Mouse (Mus musculus) kidney, postnatal 0 days (tissue): ENCODE data around the gene Gm17555. TPM values are rescaled to one million over a fixed set of nuclear protein-coding genes. Genes with fewer than 3 reads are reported as not detected.

Source experiments
- ATAC-seq: fragments of 200-750 bp; cut with Nextera tagmentation; replicated peaks from 2 replicates; pipeline ENCODE4 v1.8.0; 2017; ENCODE audit warnings: low read depth, moderate number of reproducible peaks, moderate TSS enrichment, moderate library complexity; ENCODE audit not compliant: low FRiP score
- DNase-seq: peaks from one replicate; pipeline ENCODE4 v3.0.0-alpha.2; 2016; ENCODE audit warnings: low spot score
- H3K27ac ChIP-seq: fragments of 300-500 bp; sonication (generic); 2 replicates; pipeline ENCODE4 v1.5.1; 2014; ENCODE audit warnings: mild to moderate bottlenecking
- H3K27me3 ChIP-seq: fragments of 300-500 bp; sonication (generic); 2 replicates; pipeline ENCODE4 v1.6.1; 2014; ENCODE audit warnings: low read length, mixed read lengths; ENCODE audit not compliant: insufficient read depth
- H3K36me3 ChIP-seq: fragments of 300-500 bp; sonication (generic); 2 replicates; pipeline ENCODE4 v1.6.1; 2014; ENCODE audit warnings: low read length, mixed read lengths; ENCODE audit not compliant: insufficient read depth
- H3K4me1 ChIP-seq: fragments of 300-500 bp; sonication (generic); replicated peaks from 2 replicates; pipeline ENCODE4 v1.6.1; 2014; ENCODE audit warnings: antibody characterized with exemption, low read length, mixed read lengths; ENCODE audit not compliant: insufficient read depth
- H3K4me2 ChIP-seq: fragments of 300-500 bp; sonication (generic); 2 replicates; pipeline ENCODE4 v1.6.1; 2014; ENCODE audit warnings: mild to moderate bottlenecking, low read length, moderate library complexity, mixed read lengths
- H3K4me3 ChIP-seq: fragments of 300-500 bp; sonication (generic); replicated peaks from 2 replicates; pipeline ENCODE4 v1.5.1; 2014; ENCODE audit warnings: low read depth, low read length
- H3K9ac ChIP-seq: fragments of 300-500 bp; sonication (generic); 2 replicates; pipeline ENCODE4 v1.6.1; 2014; ENCODE audit warnings: low read depth, low read length
- H3K9me3 ChIP-seq: fragments of 300-500 bp; sonication (generic); replicated peaks from 2 replicates; pipeline ENCODE4 v1.6.1; 2016; ENCODE audit warnings: low read length, inconsistent platforms, mixed read lengths
- CTCF ChIP-seq: IDR thresholded peaks from 2 replicates; pipeline ENCODE4 v1.5.1; 2016; ENCODE audit warnings: antibody characterized with exemption, low read depth, mild to moderate bottlenecking, moderate library complexity
- WGBS: fragments of 180-500 bp; shearing (Covaris S2); extraction: QIAGEN DNeasy Blood & Tissue Kit; methylation state at CpG from one replicate; pipeline ENCODE4 v1.1.7; 2014; 5-methylcytosine and 5-hydroxymethylcytosine counted together
- polyA plus RNA-seq: library from polyadenylated mRNA; unstranded; fragments of >200 nt; fragmentation: Nextera tagmentation; extraction: Ambion mirVana; gene quantifications from 2 replicates; pipeline ENCODE4 v1.2.1, GENCODE M21; 2015

Gm17555 gene
- polyA plus RNA-seq, 1 experiment from 2014 or later = not detected

DNA sequence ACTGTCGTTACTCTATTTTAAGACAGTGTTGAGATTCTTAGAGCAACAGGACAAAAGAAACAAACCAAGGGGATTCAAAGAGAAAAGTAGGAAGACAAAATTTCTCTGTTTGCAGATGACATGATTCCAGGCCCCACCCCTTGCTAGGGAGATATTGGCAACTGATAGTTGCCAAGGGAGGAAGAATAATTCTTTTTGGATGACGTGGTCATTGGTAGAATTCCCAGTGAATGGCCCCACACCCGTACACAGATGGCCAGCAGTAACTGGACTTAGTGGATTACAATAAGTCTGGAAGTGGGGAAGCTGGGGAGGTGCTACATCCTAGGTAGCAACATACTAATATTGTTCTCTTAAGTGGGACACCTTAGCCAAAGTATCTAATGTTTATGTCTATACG lies 22.0 kb downstream of the Gm17555 start:
- Histone ChIP-seq H3K27me3 (no peaks in the 10 kb centered on the region), H3K4me3 (no peak overlapping the region), H3K36me3 (no peaks in the 10 kb centered on the region), H3K9me3 (no peaks in the 10 kb centered on the region), H3K9ac (no peak overlapping the region), H3K4me2 (no peak overlapping the region), H3K4me1 (no peaks in the 10 kb centered on the region), H3K27ac (no peak overlapping the region)
- no peak for DNase-seq
- no peak for ATAC-seq
- WGBS = 82% methylated on average over 4 of the region's 4 CpGs
- TF ChIP-seq CTCF = no peak

DNA sequence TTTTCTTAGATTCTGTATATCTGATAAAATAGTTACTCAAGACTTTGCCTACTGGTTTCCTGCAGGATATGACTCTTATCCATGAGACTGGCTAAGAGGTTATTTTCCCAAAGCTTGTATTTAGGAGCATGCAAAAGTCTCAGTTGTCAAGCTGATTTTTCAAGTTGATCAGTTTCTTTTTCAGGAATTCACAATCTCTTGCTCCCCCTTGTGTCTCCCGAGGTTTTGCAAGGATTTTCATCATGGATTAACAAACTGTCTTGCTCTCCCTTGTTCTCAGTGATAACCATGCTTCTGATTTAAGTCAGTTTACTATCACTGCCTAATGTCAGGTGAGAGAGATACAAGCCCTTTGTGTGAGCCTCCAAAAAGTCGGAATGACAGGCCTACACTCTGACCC lies 30.5 kb downstream of the Gm17555 start:
- Histone ChIP-seq H3K27me3 (no peaks in the 10 kb centered on the region), H3K27ac (no peak overlapping the region), H3K9ac (no peak overlapping the region), H3K4me2 (no peak overlapping the region), H3K4me3 (no peak overlapping the region), H3K36me3 (no peaks in the 10 kb centered on the region), H3K4me1 (no peaks in the 10 kb centered on the region), H3K9me3 (no peaks in the 10 kb centered on the region)
- peak; percentile 57 for TF ChIP-seq CTCF
- DNase-seq (peak; percentile 33), ATAC-seq (no peak)
- WGBS = 32% methylated on average over 2 of the region's 2 CpGs

DNA sequence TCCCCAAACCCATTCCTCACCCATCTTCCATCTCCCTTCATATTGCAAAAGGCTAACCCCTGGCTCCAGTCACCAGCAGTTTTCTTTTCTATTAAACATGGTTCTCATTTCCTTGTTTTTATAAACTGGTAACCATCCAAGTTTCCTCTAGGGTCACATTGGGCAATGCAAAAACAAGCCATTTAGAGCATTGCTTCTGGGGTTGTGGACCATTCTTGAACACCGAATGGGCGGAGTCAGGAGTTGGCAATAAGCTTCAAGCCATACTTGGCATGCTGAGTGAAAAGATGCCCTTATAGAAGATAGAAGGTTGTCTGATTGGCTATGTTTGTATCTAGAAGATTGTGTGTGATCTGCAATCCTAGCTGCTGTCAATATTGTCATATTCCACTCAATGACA lies 33.6 kb downstream of the Gm17555 start:
- WGBS = 95% methylated on average over 2 of the region's 2 CpGs

DNA sequence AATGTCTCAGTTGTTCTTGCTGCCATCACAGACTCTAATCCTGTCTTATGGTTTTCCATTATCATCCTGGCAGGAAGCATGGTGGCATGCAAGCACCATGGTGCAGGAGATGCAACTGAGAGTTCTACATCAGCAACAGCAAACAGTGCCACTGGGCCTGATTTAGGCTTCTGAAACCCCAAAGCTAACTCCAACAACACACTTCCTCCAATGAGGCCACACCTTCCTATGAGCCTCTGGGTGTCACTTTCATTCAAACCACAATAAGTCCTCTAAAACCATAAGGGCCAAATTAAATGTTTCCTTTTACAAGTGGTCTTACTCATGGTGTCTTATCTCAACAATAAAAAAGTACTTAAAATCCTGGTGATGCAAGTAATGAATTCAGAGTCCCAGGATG lies 37.3 kb downstream of the Gm17555 start:
- H3K36me3 ChIP-seq = no peaks in the 10 kb centered on the region
- no peak overlapping the region for H3K27ac ChIP-seq
- no peak for ATAC-seq
- no peaks in the 10 kb centered on the region for H3K9me3 ChIP-seq
- H3K4me2 ChIP-seq = no peak overlapping the region
- H3K4me1 ChIP-seq = no peaks in the 10 kb centered on the region
- H3K9ac ChIP-seq = no peak overlapping the region
- no peak for TF ChIP-seq CTCF
- no peaks in the 10 kb centered on the region for H3K27me3 ChIP-seq
- H3K4me3 ChIP-seq = no peak overlapping the region
- no peak for DNase-seq

More for the DNA sequence above, 33.6 kb downstream of the Gm17555 start:
- Histone ChIP-seq H3K9ac (no peak overlapping the region), H3K36me3 (no peaks in the 10 kb centered on the region), H3K4me3 (no peak overlapping the region), H3K27ac (no peak overlapping the region), H3K9me3 (no peaks in the 10 kb centered on the region), H3K4me2 (no peak overlapping the region), H3K27me3 (no peaks in the 10 kb centered on the region), H3K4me1 (no peaks in the 10 kb centered on the region)
- DNase-seq (no peak), ATAC-seq (no peak)
- TF ChIP-seq CTCF = no peak

Other genes with a start within 250 kb of the Gm17555 start
- gene Fgf7, start 180.4 kb upstream of the Gm17555 start, polyA plus RNA-seq = 0.31 and 0.41 TPM in 2 replicates
- not detected in 2 replicates for gene Fam227b, start 63.1 kb upstream of the Gm17555 start, polyA plus RNA-seq
- gene Dtwd1, start 63.0 kb upstream of the Gm17555 start, polyA plus RNA-seq = 24.3 and 25.0 TPM in 2 replicates